ENCODE assay signal across 13 mouse cellular contexts in the genomic region with DNA sequence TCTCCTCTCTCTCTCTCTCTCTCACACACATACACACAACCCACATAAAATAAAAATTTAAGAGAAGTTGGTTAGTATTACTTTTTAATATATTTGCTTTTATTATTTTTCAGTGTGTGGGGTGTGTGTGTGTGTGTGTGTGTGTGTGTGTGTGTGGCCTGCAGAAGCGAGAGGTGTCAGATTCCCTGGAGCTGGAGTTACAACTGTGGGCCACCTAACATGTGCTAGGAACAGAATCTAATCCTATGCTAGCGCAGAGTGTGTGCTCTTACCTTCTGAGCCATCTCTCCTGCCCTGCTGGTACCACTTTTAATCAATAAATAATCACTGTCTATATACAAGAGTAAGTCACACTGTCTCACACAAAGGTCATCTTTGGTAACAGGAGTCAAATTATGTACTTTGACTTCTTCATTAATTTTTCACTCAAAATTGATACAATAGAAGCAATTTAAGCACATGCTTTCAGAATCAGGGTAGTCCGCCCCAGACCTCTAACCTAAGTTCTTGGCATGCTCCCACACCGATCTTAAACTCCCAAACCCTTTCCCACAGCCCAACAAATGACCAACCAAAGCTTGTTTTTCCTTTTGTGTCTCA.
"Had no signal": no experiment of that assay in that cellular context is flagged by ENCODE, and none has a peak within 500 bp of the region (broad histone marks: within the 10 kb centered on the region; RNA-seq: fewer than 3 reads in every experiment).

No protein-coding gene starts in this region.

- H3K36me3 ChIP-seq: limb, embryonic 12.5 days; liver, embryonic 15.5 days; neural tube, embryonic 13.5 days had no signal

- H3K9ac ChIP-seq: limb, embryonic 12.5 days; liver, embryonic 15.5 days; neural tube, embryonic 13.5 days had no signal

- H3K4me3 ChIP-seq: limb, embryonic 12.5 days; liver, embryonic 15.5 days; neural tube, embryonic 13.5 days had no signal

- H3K9me3 ChIP-seq: limb, embryonic 12.5 days; liver, embryonic 15.5 days; neural tube, embryonic 13.5 days had no signal

- ATAC-seq: lung, postnatal 0 days had no signal

- H3K27ac ChIP-seq: limb, embryonic 12.5 days; liver, embryonic 15.5 days; neural tube, embryonic 13.5 days had no signal

- DNase-seq: kidney, adult 18-20 months; kidney, postnatal 10 days; kidney, postnatal 4 days; lung, adult 2 months; midbrain, embryonic 14.5 days; retina, postnatal 1 day; right cerebral cortex, postnatal 14 days; thymus, postnatal 4 days had no signal

- H3K27me3 ChIP-seq: limb, embryonic 12.5 days; liver, embryonic 15.5 days; neural tube, embryonic 13.5 days had no signal

- H3K4me2 ChIP-seq: limb, embryonic 12.5 days; liver, embryonic 11.5 days; liver, embryonic 15.5 days; neural tube, embryonic 13.5 days had no signal
